Mouse (Mus musculus) lung, adult 2 months (tissue): ENCODE data around the gene Klhl33. TPM values are rescaled to one million over a fixed set of nuclear protein-coding genes. Genes with fewer than 3 reads are reported as not detected.
"Not testable (repeated sequence)": the region's sequence is repeated elsewhere in the genome, so short reads cannot be mapped to it uniquely, and the experiment has no call there.

Experiments
- DNase-seq: peaks from one replicate; pipeline ENCODE4 v3.0.0; 2022
- H3K4me1 ChIP-seq: fragments of 200-500 bp; 2 replicates; pipeline ENCODE4 v1.6.1; 2011; ENCODE audit warnings: low read length; ENCODE audit not compliant: control insufficient read depth, insufficient read depth
- H3K4me3 ChIP-seq: fragments of 200-500 bp; replicated peaks from 2 replicates; pipeline ENCODE3; 2011; ENCODE audit warnings: low read depth, mild to moderate bottlenecking, control low read depth, low read length; ENCODE audit errors: extremely low read depth
- CTCF ChIP-seq: fragments of 200-500 bp; IDR thresholded peaks from 2 replicates; pipeline ENCODE4 v1.5.1; 2011; ENCODE audit warnings: mild to moderate bottlenecking, low read length, control low read depth; ENCODE audit not compliant: insufficient read depth
- POLR2A ChIP-seq: fragments of 200-500 bp; IDR thresholded peaks from 2 replicates; pipeline ENCODE4 v1.6.1; 2011; ENCODE audit warnings: low read depth, mild to moderate bottlenecking, control low read depth, low read length, borderline replicate concordance; ENCODE audit errors: extremely low read depth
- WGBS: fragments of 180-500 bp; shearing (Covaris S2); methylation state at CpG from one replicate; pipeline ENCODE4 v1.1.7; 2018; 5-methylcytosine and 5-hydroxymethylcytosine counted together
- polyA plus RNA-seq: library from polyadenylated mRNA; depleted of rRNA; stranded (reverse); fragments of >200 nt; gene quantifications from 2 replicates; pipeline ENCODE4 v1.2.3, GENCODE M21; 2012; rRNA removed

The Klhl33 gene
- polyA plus RNA-seq = 1.4 and 3.7 TPM in 2 replicates

DNA sequence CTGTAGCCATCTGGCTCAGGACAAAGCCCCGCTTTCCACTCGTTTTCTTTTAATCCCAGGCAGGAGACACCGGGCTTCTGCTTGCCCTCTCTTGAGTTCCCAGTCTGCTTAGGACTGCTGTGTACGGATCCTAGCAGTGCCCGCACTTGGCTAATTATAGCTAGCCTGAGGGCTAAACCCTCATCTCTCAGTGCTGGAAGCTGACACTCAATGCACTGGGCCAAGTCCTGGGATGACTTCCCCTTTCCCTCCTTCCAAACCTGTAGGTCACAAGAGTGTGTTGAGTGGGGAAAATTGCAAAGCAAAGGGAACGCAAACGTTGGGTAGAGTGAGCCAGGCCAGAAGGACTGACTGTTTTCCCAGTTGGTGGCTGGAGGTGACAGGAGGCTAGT is at the start of gene Klhl33:
Gene Klhl33, minus strand, starts transcription at position 134 of the 392 bp plus-strand sequence.
- peak within 1 kb of the TSS; percentile 53 for H3K4me3 ChIP-seq
- WGBS = 52% methylated on average over 7 of the region's 7 CpGs
- TF ChIP-seq CTCF = no peak
- DNase-seq = peak; percentile 12
- peaks cover 7% of the 10 kb centered on the region; the same call in 1 of the 2 replicates for H3K4me1 ChIP-seq

DNA sequence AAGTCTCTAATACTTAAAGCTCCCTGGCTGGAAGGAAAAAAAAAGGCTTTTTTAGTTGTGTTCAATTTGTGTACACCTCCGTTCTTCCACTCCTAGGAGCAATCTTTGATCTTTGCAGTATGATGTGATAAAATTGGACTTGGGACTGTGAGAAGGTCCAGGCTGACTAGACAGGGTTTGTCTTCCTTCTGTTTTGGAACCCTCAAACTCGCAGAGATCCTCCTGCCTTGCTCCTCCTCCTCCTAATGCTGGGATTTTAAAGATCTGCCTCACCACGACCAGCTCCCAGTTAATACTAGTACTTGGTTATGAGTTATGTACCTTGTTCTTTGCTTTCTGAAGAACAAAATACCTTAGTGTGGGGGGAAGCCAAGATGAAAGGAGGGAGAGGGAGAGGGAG is 48.2 kb upstream of the Klhl33 start:
- DNase-seq, H3K4me1 ChIP-seq: not testable (repeated sequence)
- H3K4me3 ChIP-seq = peak overlapping the region; percentile 21
- 9% methylated on average over 3 of the region's 3 CpGs for WGBS

DNA sequence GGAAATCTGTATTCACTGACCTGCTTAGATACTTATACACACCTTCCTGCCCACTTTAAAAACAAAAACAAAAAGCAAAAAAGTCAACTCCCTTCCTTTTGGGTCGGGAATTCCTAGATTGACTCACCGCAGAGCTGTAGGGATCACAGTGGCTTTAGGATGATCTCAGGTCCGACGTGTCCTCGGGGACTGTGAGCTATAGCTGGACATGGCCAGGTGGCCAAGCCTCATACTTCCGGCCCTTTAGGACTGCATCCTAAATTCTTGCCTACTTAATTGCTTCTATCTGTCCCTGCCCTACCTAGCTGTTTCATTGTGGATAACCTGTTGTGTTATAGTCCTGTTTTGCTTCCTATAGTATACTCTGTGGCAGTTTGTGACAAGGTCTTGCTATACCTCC is 47.8 kb upstream of the Klhl33 start:
- peak overlapping the region; percentile 68 for H3K4me3 ChIP-seq
- DNase-seq, H3K4me1 ChIP-seq: not testable (repeated sequence)
- 2% methylated on average over 6 of the region's 6 CpGs for WGBS

DNA sequence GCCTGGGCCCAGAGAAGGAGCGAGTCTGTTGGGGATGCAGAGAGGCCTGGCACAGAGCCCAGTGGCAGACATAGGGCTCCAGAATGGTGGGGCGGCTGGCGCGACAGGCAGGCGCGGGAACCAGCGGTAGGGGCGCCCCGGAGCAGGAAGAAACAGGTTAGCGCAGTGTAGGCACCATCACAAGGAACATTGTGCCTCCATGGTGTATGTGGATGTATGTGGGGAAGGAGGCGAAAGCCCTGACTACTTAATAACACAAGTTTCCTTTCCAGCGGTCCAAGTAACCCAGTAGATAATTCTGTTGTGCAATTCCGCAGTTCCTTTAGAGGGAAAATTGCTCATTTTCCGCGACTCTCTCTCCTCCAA is 47.3 kb upstream of the Klhl33 start:
- H3K4me1 ChIP-seq, DNase-seq: not testable (repeated sequence)
- H3K4me3 ChIP-seq = peak overlapping the region; percentile 62
- under 1% methylated on average over 15 of the region's 15 CpGs for WGBS

DNA sequence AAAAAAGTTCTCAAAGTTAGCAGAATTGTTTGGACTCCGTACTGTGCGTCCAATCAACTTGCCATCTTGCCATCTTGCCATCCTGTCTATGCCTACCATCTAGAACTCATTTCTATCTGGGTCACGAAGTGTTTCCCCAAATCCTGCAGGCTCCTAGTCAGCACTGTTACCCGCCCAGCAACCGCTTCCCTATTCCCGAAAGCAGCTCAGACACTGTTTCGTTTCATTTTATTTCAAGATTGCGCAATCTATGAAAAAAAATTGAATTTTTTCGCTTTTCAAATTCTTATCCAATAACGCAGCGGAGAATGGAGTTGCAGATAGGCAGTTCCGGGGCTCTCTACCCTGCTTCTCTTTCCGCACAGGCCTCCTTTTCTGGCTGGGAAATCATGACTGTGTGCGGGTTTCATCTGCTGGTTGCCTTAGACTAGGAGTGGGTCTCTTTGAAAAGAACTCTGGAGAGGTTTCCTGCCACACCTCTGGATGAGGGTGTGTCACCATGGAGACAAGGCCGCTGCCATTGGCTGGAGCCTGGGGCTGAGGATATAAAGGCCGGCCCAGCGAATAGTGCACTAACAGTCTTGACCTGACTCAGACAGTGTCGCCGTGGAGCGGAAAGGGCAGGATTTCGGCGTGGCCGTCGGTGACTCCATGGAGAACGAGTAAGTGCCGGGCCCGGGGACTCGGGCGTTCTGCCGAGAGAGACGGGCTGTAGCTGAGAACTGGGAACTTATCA is 46.8 kb upstream of the Klhl33 start, which contains the start of gene Gm49342:
Gene Gm49342, plus strand, starts transcription at position 586 of the 736 bp plus-strand sequence.
- 4% methylated on average over 31 of the region's 31 CpGs for WGBS
- peaks cover 5% of the 10 kb centered on the region for H3K4me1 ChIP-seq
- peak; percentile 99 for TF ChIP-seq POLR2A
- TF ChIP-seq CTCF = no peak
- H3K4me3 ChIP-seq = peak within 1 kb of the TSS; percentile 68
- peak; percentile 98 for DNase-seq

DNA sequence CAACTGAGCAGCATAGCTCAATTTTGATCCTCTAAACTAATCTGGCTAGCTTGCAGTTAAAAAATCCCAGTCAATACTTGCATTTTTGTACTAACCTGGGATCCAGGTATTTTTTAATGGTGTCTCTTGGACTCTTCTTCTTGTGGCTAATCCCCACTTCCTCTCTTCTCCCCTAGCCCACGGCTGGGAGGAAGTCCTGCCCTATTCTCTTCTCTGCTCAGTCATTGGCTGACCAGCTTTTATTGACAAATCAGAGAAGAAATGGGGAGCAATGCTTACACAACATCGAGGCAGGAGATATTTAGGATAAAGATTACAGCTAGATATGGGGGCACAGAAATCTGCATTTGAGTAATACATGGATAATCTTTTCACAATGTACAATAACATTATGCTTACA is 41.6 kb upstream of the Klhl33 start:
- no peak for TF ChIP-seq POLR2A
- Histone ChIP-seq H3K4me1 (no peaks in the 10 kb centered on the region), H3K4me3 (no peak overlapping the region)
- no peak for DNase-seq
- WGBS = 22% methylated on average over 2 of the region's 2 CpGs

DNA sequence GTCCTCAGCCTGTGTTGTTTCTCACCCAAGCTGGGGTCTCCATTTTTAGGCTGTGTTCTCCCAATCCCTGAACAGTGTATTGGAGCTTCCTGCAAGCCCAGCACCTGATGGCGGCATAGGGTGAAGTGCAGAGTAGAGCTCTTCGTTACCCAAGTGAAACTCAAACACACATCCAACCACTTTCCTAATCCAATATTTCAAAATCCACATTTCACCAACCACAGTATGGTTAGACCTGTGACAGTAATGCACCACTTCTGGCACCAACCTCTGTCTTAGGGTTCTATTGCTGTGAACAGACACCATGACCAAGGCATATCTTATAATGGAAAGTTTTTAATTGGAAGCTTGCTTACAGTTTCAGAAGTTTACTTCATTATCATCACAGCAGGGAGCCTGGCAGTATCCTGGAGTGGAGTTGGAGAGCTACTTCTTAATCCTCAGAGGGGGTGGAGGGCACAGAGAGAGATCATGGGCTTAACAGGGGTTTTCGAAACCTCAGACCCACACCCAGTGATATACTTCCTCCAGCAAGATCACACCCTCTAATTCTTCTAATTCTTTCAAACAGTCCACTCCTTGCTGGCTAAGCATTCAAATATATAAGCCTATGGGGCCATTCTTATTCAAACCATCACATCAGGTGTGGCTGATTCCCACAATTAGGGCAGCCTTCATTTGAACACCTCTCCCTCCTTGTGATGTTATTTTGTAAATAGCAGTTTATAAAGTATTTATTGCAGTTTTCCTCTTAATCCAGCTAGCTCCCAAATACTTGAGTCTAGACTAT is 41.0 kb upstream of the Klhl33 start:
- Histone ChIP-seq H3K4me1 (no peaks in the 10 kb centered on the region), H3K4me3 (no peak overlapping the region)
- DNase-seq = no peak
- WGBS = 73% methylated on average over 3 of the region's 3 CpGs
- TF ChIP-seq CTCF (no peak), POLR2A (no peak)

DNA sequence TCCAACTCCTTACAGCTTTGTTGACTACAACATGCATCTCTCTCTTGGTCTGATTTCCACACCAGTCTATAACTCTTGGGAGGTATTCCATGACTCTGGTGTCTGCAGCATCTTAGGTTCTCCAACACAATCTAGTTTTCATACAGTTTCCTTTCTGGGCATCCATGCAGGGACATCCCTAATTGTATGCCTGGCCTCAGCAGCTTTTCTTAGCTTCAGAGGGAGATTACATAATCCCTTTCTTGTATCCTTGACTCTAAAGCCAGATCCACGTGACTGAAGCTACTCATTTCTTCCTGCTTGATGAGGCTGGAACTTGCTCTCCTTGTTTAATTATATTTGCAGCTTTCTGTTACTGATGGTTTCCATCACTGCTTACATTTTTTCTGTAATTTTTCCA is 39.3 kb upstream of the Klhl33 start:
- DNase-seq = no peak
- no peaks in the 10 kb centered on the region for H3K4me1 ChIP-seq
- no peak for TF ChIP-seq POLR2A
- no peak for TF ChIP-seq CTCF
- WGBS = 32% methylated on average over 1 of the region's 1 CpGs
- no peak overlapping the region for H3K4me3 ChIP-seq

DNA sequence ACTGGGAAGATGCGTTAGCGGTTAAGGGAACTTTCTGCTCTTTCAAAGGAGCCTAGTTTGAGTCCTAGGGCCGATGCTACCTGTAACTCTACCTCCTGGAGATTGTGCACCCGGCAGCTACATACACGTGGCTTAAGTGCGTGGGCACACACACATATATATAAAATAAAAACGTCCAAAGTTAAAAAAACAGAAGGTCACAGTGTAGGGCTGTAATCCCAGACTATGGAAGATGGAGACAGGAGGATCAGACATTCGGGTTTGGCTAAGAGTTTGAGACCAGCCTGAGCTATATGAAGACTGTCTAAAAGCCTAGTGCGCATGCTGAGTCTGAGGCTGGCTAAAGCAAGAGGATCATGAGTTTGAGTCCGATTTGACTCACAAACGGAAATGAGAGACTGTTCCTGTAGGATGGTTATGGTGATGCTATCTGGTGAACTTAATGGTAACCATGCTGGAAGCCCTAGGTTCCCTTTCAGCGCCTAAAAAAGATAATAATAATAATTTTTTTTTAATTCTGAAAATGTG is 34.2 kb upstream of the Klhl33 start:
- peak overlapping the region; percentile 74 for H3K4me3 ChIP-seq
- TF ChIP-seq CTCF (no peak), POLR2A (no peak)
- peaks cover 5% of the 10 kb centered on the region; the same call in 1 of the 2 replicates for H3K4me1 ChIP-seq
- 11% methylated on average over 12 of the region's 12 CpGs for WGBS
- no peak for DNase-seq
